Mouse (Mus musculus) monocyte, adult 5-6 weeks (primary cell): ENCODE data around the gene Pamr1. TPM values are rescaled to one million over a fixed set of nuclear protein-coding genes. Genes with fewer than 3 reads are reported as not detected.

Experiments used
- ATAC-seq: fragments of 153-309, 156-312 bp; replicated peaks from 2 replicates; pipeline ENCODE4 v1.8.0; 2017; ENCODE audit warnings: mild to moderate bottlenecking; ENCODE audit not compliant: low TSS enrichment, insufficient number of reproducible peaks, severe bottlenecking, poor library complexity, low FRiP score
- total RNA-seq: library from RNA; stranded (forward); fragments of 200-1000, 200-491, 200-594 nt; gene quantifications from 3 replicates; pipeline ENCODE4 v1.2.3, GENCODE M21; 2017

Gene Pamr1
- total RNA-seq, 1 experiment from 2014 or later: 1.0 TPM

DNA sequence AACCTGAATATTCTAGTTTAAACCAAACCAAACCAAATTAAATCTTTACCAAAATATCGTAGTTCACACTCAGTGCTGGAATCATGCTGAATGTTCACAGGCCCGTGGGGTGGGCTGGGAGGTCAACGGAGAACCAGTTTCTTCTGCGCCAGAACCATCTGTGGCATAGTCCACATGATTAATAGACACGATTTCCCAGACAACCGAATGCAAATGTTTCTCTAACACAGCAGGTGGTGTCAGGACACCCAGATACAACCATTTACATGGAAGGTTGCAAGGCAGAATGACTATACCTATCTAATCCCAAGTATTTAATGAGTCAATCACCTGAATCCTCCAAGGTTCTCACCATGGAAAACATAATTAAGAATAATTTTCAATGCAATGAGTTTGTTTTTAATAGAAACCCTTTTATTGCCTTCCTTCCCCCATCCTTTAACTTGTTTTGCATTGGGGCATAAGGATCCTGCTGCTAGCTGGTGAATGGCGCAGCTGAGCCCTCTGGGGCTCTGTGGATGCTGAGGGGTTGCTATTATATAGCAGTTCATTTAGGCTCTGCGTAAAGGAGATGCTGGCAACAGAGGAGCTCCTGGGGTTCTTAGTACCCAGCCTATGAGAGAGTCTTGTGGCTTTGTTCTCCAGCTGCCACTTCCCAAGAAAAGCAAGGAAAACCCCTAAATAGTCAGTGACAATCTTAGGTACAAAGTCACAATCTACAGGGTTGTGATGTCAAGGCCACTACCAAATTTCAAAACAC is 106.3 kb downstream of the Pamr1 start:
- ATAC-seq: no peak

DNA sequence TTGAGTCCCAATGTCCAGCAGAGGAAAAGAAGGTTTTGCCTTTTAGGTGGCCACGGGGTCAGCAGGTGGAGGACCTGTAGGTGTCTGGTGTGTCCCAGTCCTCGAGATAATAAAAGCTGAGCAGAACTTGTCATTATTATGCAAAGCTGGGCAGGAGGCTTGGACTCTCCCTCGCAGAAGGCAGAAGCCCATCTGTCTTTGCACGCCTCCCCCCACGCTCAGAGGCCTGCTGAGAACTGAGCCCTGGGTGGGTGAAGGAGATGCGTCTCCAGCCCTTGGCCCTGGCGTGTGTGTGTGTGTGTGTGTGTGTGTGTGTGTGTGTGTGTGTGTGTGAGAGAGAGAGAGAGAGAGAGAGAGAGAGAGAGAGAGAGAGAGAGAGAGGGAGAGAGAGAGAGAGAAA is 107.9 kb downstream of the Pamr1 start:
- no peak for ATAC-seq

DNA sequence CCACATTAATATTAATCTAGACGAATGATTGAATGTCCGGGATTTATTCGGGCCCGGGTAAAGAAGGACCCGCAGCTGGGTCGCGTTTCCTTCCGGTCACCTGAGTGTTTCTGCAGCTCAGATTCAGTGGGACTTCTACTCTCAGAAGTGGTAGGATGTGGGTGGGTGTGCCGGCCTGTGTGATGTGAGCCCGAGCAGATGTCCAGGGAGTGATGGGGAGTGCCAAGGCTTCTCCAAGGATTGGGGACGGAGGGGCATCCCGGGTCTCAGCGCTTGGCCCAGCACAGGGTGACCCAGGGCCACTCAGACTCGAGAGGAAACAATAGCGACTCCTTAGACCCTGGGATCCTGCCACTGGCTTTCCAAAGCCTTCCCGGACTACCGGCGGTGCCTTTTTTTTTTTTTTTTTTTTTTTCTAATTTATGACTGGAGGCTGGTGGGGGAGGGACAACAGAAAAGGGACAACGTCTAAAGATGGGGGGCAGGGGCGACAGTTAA is 108.4 kb downstream of the Pamr1 start, which contains the start of gene Slc1a2:
Gene Slc1a2 (plus strand): TSS at position 497 of the 498 bp plus-strand sequence.
- no peak for ATAC-seq

DNA sequence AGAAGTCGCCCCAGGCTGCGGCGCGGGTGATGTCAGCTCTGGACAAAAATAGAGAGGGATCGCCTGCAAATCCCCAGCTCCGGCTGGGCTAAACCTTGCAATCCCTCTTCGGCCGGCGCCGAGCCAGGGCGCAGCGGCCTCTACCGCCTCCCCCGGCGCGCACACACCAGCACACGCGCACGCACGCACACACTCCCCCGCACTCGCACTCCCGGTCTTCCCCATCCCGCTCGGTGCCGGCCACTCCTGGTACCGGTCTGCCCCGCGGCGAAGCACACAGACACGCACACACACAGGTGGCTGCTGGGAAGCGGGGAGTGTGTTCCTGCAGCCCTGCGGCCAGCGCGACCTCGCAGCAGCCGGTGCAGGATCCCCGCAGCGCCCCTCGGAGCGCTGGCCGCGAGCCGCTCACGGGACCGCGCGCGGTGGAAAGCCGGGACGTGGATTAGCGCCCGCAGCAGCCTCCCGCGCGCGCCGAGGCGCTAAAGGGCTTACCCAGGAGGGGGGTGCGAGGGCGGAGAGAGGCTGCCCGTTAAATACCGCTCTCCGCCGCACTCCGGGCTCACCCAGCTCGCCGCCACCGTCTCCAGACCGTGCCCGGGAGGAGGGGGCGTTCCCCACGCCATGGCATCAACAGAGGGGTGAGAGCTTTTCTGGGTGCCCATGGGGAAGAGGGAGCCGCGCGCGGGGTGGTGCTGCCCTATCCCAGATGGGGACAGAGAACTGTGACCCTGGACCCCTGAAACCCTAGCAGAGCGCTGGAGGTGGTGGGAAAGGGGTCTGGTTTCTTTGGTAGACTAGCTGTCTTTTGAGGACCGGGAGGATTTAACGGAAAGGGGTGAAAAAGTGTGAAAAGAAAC is 109.1 kb downstream of the Pamr1 start:
- no peak for ATAC-seq

DNA sequence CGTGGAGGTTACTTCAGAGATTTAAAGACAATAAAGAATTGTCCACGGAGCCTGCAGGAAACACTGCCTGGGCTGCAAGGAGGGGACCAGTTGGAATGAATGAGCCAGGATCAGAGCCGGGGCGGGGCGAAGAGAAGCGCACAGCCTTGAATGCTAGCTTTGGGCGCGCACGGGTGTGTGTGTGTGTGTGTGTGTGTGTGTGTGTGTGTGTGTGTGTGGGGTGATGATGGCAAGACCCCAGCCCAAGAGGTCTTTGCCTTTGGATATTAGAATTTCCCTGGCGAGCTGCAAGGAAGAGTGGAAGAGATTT is 109.7 kb downstream of the Pamr1 start:
- ATAC-seq: no peak

DNA sequence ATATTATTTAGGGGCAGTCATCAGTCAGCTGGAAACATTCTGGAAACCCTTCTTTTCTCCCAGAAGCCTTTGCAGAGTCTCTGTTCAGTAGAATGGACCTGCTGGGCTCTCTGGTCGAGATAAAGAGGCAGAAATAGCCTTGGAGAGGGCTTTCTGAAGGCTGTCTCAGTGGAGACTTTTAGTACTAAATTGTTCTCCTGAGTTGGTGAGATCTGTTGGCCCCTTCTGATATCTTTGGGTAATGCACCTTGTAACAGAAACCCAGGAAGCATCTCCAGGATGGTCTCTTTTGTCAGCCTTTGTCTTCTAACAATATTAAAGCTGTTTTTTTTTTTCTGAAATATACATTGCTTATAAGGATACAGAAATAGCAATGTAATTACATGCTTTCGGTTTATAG is 111.2 kb downstream of the Pamr1 start:
- no peak for ATAC-seq

DNA sequence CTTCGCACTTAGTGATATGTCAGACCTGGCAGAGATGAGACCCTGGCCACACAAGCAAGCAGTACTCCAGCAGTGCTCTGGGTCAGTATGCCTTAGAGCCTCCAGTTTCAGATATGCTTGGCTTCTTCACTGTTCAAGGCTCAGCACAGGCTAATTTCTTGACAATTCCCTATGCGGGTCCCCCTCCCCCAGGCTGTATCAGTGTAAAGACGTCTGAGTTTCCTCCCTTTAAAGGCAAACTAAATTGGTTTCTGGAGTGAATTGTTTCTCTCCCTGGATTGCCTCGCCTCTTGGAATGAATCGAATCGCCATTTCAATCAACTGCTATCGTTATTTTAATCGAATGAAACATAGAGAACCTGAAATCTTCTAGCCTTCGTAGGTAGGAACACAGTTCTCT is 113.1 kb downstream of the Pamr1 start:
- ATAC-seq: no peak

DNA sequence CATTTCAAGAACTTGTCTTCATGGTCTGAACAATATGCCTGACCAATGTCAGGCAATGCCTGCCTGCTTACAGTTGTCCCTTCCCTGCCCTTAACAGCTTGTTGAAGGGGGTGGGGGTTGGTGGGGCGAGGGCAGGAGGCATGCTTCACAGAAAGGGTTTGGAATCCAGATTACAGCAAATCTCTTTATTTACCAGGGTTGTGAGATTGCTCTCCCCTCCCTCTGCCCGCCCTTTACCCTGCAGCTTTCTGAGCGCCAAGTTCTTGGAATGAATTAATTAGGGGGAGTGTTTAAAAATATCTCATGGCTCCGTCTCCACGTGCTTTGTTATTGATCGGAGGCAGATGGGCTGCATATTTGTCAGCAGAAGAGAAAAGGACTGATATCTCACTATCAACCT is 113.5 kb downstream of the Pamr1 start:
- no peak for ATAC-seq

DNA sequence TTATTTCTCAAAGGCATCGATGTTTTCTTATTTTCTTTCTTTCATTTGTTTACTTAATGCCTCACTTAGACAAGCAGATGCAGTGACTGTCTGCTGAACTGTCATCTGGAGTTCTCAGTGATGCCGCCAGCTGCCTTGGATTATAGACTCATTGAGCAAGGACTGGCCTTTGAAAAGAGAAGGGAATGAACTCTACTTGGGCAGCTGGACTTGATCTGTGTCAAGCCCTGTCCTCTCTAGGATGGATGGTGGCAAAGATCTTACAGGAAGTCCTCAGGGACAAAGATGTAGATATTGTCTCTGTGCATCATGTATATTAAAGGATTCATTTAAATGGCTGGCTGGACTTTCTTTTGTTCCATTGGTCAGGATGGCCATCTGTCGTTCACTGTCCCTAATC is 114.1 kb downstream of the Pamr1 start:
- ATAC-seq: no peak

DNA sequence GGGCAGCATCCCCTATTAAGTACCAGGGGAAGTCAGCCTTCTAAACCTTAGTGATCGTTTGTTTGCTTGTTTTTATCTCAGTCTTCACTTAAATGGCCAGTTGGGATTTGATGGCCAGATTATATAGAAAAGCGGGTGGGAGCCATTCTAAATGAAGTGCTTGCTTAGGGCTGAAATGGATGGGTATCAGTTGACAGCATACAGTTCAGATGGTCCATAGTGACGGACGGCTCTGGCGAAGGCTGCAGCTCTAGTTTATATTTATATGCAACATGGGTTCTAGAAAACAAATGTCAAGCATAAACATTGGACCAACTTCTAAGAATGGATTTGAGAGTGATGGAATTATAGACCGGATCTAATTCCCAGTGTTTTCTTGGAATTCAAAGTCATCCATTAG is 118.2 kb downstream of the Pamr1 start:
- ATAC-seq: no peak

DNA sequence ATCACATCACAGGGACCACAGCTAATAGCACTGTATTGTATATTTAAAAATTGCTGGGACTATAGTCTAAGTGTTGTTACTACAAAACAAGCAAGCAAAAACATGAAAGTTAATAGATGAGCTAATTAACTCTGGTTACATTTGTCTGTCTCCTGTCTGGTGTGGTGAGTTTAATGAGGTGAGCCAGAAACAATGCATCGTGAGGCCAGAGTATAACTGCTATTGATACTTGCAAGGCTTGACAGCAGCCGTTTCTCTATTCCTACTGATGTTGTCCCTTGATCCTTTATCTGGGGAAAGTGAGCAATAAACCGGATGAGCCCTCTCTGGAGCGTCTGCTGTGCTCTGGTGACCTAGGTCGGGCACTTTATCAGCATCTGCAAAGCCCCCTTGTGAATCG is 119.8 kb downstream of the Pamr1 start:
- ATAC-seq: no peak

DNA sequence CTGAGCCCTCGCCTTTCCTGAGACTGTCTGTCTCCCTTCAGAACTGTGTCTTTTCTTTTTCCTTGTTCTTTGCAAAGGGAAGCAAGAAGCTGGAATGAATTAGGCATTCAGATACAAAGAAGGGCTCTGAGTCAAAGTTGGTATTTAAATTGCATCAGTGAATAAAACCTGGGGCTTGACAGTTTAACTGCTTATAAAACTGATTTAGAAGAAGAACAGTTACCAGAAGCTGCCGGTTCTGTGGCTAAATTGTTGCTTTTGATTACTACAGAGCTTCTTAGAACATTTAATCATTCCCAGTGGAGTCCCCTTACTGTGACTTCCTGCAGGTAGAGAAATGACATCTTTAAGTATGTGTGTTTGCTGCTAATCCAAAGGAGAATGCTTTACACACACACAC is 124.8 kb downstream of the Pamr1 start:
- ATAC-seq: no peak

DNA sequence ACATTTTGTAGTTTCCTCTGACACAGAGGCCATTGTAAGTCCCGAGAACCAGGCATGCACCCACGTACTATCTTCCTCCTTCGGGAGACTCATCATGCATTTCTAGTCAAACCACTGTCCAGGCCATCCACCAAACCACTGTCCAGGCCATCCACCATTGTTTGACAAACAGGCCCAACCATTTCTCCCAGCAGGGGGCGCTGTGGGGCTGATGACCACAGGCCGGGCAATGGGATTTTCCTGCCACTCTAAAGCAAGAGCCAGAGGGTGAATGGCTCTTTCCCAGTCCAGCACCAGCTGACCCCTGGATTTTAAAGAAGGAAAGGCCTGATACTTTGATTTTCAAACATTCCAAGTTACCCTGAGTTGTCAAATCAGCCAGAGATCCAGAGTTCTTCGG is 125.5 kb downstream of the Pamr1 start:
- no peak for ATAC-seq

DNA sequence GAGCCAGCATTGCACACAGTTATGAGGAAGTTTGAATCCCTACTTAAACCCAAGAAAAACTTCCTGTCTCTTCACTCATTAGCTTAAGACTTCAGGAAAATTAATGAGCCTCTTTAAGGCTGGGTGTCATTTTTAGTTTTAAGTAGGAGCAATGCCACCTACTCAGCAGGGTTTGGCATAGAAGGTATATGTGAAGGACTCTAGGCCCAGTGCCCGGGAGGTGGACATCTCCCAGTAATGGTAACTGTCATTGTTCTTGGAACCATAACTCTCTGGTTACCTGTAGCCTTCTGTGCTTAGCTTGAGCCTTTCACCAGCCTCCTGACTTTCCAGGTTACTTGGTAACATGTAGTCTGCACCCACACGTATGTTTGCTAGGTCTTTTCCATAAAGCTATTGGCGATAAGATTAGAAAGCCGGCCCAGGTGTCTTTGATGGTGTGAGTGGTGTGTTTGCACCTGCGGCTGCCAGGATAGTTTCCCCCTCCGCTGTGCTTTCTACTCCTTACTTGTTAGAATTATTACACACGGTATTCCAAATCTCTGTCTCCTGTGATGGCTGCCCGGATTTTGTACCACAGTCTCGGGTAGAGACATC is 127.0 kb downstream of the Pamr1 start:
- no peak for ATAC-seq

DNA sequence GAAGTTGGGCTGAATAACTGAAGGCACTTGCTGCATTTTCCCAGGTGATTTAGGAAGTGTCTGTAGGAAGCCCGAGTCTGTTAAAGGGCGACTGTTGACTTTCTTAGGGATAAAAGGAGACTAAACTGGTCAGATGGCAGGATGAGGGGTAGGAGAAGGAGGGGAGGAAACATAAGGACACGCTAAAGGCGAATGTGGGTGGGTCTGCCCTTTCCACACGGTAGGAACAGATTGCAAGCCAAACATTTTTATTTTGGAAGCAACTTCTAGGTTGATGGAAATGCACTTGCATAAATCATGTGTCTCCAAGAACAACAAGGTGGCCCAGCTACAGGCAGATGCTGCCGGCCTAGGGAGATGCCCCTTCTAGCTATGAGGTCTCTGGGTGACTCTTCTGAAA is 127.6 kb downstream of the Pamr1 start:
- ATAC-seq: no peak

DNA sequence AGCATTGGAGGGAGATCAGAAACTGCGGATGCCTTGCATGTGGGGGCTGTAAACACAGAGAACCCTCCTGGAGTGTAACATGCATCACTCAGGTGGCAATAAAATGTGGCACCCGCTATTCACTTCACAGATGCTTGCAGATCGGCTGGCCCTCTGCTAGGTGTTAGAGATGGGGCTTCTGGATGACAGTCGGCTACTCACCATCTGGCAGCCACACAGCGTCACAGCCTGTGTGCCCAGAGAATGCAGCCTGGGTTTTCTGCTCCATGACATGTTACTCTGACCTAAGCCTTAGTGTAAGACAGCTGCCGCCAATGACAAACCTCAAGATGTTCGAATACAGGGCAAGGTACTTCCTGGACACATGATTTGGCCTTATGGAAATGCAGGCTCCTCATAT is 131.5 kb downstream of the Pamr1 start:
- ATAC-seq: no peak

DNA sequence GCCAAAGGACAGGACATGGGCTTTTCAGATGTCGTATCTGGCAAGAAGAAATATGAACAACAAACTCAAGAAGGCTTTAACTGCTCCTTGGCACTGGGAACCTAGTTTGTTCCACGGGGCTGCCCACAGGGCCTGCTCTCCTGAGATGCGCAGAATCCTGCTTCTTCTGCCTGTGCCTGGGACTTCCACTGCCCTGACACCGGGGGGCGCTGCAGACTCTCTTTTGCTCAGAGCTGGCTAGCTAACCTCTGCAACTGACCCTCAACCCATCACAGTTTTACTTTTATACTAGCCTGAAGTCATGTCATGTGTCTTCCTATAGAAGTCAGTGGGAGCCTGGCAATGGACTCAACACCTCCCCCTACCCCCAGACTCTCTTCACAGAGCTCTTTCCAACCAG is 132.4 kb downstream of the Pamr1 start:
- 0 out of 2 replicates have a peak, but pooled peaks have one; percentile 62 for ATAC-seq

DNA sequence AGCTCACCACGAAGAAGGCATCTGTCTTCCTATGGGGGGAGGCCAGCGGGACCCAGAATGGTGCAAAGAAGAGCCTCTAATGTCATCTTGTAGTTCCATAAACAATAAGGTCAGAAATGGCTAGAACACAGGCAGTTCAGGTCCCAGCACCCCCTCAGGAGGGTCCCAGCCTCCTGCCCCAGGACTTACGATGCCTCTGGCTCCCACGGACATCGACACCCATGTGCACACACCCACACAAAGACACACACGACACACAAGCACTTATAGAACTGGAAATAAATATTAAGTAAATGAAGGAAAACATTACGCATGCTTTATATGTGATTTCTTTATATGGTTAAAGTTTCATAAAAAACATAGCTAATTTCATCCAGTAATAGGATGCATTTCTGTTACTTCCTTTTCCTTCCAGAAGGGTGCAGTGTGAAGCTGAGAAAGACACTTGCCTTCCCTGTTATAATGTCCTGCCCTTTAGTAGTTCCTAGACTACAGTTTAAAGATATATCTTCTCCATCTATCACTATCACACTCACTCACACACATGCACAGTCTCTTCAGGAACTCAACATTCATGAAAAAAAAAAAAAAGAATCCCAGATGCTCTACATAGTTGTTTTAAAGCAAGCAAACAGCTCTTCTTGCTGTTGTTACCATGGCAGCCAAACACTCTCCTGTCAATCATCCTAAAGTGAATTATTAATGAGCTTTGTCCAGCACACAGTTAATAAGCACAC is 135.7 kb downstream of the Pamr1 start:
- no peak for ATAC-seq

DNA sequence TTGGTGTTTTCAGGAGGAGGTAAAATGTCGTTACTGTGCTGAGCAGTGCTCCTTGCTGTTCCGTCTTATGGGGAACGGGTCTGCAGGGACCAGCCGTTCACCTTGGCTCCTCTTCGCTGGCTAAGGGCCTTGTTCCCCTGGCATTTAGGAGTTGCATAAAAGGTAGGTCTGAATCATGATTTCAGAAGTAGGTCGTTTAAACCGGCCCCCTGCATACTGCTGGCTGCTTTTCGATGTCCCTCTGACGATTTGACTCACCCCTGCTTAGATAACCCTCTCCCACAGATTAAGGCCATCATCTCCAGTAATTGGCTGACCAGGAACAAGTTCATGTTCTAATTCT is 136.3 kb downstream of the Pamr1 start:
- no peak for ATAC-seq
